Mouse (Mus musculus) spleen, postnatal 4 days (tissue): ENCODE data around the gene Endou.
A peak's percentile ranks its signal among the peaks of the same experiment; 100 is the strongest.

Experiments
- DNase-seq, 2 experiments: peaks; one replicate each; pipeline ENCODE4 v3.0.0; 2022; ENCODE audit warnings: low spot score in 2 of 2

The Endou gene

GRCm38 (mm10) chr15:97731111-97731510, at the start of gene Endou:
Endou (minus strand) TSS chr15:97731339.
- no peak for DNase-seq

- no peak for DNase-seq
These were observed 49.5 kb upstream of the Endou start for GRCm38 (mm10) chr15:97780611-97781031.

GRCm38 (mm10) chr15:97779576-97779975, 48.4 kb upstream of the Endou start:
- DNase-seq = no peak

GRCm38 (mm10) chr15:97778311-97779098, 47.4 kb upstream of the Endou start, which contains the start of gene Slc48a1:
Slc48a1 (plus strand) TSS chr15:97778520.
- no peak for DNase-seq

- no peak for DNase-seq
These were observed 45.8 kb upstream of the Endou start for GRCm38 (mm10) chr15:97776919-97777318.

- peak; percentile 70 to 88 for DNase-seq
These were observed 45.4 kb upstream of the Endou start for GRCm38 (mm10) chr15:97776514-97776913.

- DNase-seq = no peak
These were observed 42.8 kb upstream of the Endou start for GRCm38 (mm10) chr15:97773961-97774370.

- no peak for DNase-seq
These were observed 42.0 kb upstream of the Endou start for GRCm38 (mm10) chr15:97773108-97773507.

- DNase-seq = no peak
These were observed 39.1 kb upstream of the Endou start for GRCm38 (mm10) chr15:97770280-97770679.

GRCm38 (mm10) chr15:97768192-97768591, 37.1 kb upstream of the Endou start:
- no peak for DNase-seq

GRCm38 (mm10) chr15:97767280-97768186, 36.4 kb upstream of the Endou start, which contains the start of gene Rapgef3:
Rapgef3 (minus strand) TSS chr15:97767972.
- DNase-seq = peak; percentile 78 to 89

- no peak for DNase-seq
These were observed 35.6 kb upstream of the Endou start for GRCm38 (mm10) chr15:97766594-97767279.

GRCm38 (mm10) chr15:97766194-97766593, 35.1 kb upstream of the Endou start:
- no peak for DNase-seq

GRCm38 (mm10) chr15:97765090-97765794, 34.1 kb upstream of the Endou start:
- DNase-seq = no peak

- no peak for DNase-seq
These were observed 33.4 kb upstream of the Endou start for GRCm38 (mm10) chr15:97764532-97764931.

- DNase-seq = no peak
These were observed 32.3 kb upstream of the Endou start for GRCm38 (mm10) chr15:97763256-97764049.

- no peak for DNase-seq
These were observed 31.6 kb upstream of the Endou start for GRCm38 (mm10) chr15:97762733-97763132.

GRCm38 (mm10) chr15:97761438-97761837, 30.3 kb upstream of the Endou start:
- DNase-seq = peak in 1 of 2 experiments; percentile 58

- no peak for DNase-seq
These were observed 29.8 kb upstream of the Endou start for GRCm38 (mm10) chr15:97760952-97761351.

- DNase-seq = peak in 1 of 2 experiments; percentile 62
These were observed 28.9 kb upstream of the Endou start for GRCm38 (mm10) chr15:97760006-97760405.
